Mouse (Mus musculus): Measurements from ENCODE around the gene Pm20d1. TPM values are rescaled to one million over a fixed set of nuclear protein-coding genes. Genes with fewer than 3 reads are reported as not detected.
A peak's percentile ranks its signal among the peaks of the same experiment; 100 is the strongest.

The Pm20d1 gene
- polyA plus RNA-seq, 1 experiment from 2014 or later, result 0.82 TPM

GRCm38 (mm10) chr1:131867093-131867945, 70.1 kb downstream of the Pm20d1 start, which contains the start of gene Rab29:
Rab29 (plus strand) TSS chr1:131867224.
- no peaks in the 10 kb centered on the region for H3K9me3 ChIP-seq
- H3K36me3 ChIP-seq, result no peaks in the 10 kb centered on the region
- peak within 1 kb of the TSS; percentile 65 for H3K4me2 ChIP-seq (replicated peaks)
- no peak within 1 kb of the TSS for H3K27ac ChIP-seq (replicated peaks)
- H3K27me3 ChIP-seq, result peaks cover 10% of the 10 kb centered on the region; the same call in 1 of the 2 replicates
- peaks cover 5% of the 10 kb centered on the region; the same call in 1 of the 2 replicates for H3K4me1 ChIP-seq
- H3K4me3 ChIP-seq, result peak within 1 kb of the TSS; percentile 51
- peak; percentile 97 for ATAC-seq (ENCODE audit: low FRiP score, low read depth)
- peak within 1 kb of the TSS; percentile 43; the same call in 1 of the 2 replicates for H3K9ac ChIP-seq (replicated peaks)
- WGBS, result 2% methylated on average over 46 of the region's 46 CpGs

GRCm38 (mm10) chr1:131867946-131868290, 70.7 kb downstream of the Pm20d1 start:
- H3K9ac ChIP-seq (replicated peaks), result peak overlapping the region; percentile 43; the same call in 1 of the 2 replicates
- H3K9me3 ChIP-seq, result no peaks in the 10 kb centered on the region
- no peak overlapping the region for H3K27ac ChIP-seq (replicated peaks)
- peaks cover 5% of the 10 kb centered on the region; the same call in 1 of the 2 replicates for H3K4me1 ChIP-seq
- peak overlapping the region; percentile 65 for H3K4me2 ChIP-seq (replicated peaks)
- no peaks in the 10 kb centered on the region for H3K36me3 ChIP-seq
- 27% methylated on average over 10 of the region's 10 CpGs for WGBS
- peak overlapping the region; percentile 51 for H3K4me3 ChIP-seq
- ATAC-seq (ENCODE audit: low FRiP score, low read depth), result no peak
- peaks cover 10% of the 10 kb centered on the region; the same call in 1 of the 2 replicates for H3K27me3 ChIP-seq

GRCm38 (mm10) chr1:131869561-131869960, 72.4 kb downstream of the Pm20d1 start:
- 89% methylated on average over 2 of the region's 2 CpGs for WGBS

More at GRCm38 (mm10) chr1:131869561-131869960, 72.4 kb downstream of the Pm20d1 start:
- Histone ChIP-seq H3K27me3 (peaks cover 10% of the 10 kb centered on the region; the same call in 1 of the 2 replicates), H3K4me3 (no peak overlapping the region), H3K9ac (replicated peaks) (no peak overlapping the region), H3K4me2 (replicated peaks) (no peak overlapping the region), H3K36me3 (no peaks in the 10 kb centered on the region), H3K9me3 (no peaks in the 10 kb centered on the region), H3K4me1 (peaks cover 5% of the 10 kb centered on the region; the same call in 1 of the 2 replicates), H3K27ac (replicated peaks) (no peak overlapping the region)
- ATAC-seq (ENCODE audit: low FRiP score, low read depth), result no peak

Other genes starting within 250 kb of the Pm20d1 start
- gene Avpr1b, start 198.1 kb upstream of the Pm20d1 start, polyA plus RNA-seq (2016; fragmentation: Nextera tagmentation; extraction: Ambion mirVana), result not detected in 2 replicates
- 0.20 and 0.26 TPM in 2 replicates for gene Ctse, start 159.1 kb upstream of the Pm20d1 start, polyA plus RNA-seq (2016; fragmentation: Nextera tagmentation; extraction: Ambion mirVana)
- gene Rab7b, start 108.7 kb upstream of the Pm20d1 start, polyA plus RNA-seq (2016; fragmentation: Nextera tagmentation; extraction: Ambion mirVana), result 0.62 and 0.93 TPM in 2 replicates
- gene Slc26a9, start 53.4 kb upstream of the Pm20d1 start, polyA plus RNA-seq (2016; fragmentation: Nextera tagmentation; extraction: Ambion mirVana), result not detected in 2 replicates
- gene Slc41a1, start 30.1 kb downstream of the Pm20d1 start, polyA plus RNA-seq (2016; fragmentation: Nextera tagmentation; extraction: Ambion mirVana), result 13.3 and 13.9 TPM in 2 replicates
- gene Rab29, start 69.8 kb downstream of the Pm20d1 start, polyA plus RNA-seq (2016; fragmentation: Nextera tagmentation; extraction: Ambion mirVana), result 10.0 and 13.8 TPM in 2 replicates
- gene Nucks1, start 113.2 kb downstream of the Pm20d1 start, polyA plus RNA-seq (2016; fragmentation: Nextera tagmentation; extraction: Ambion mirVana), result 102 and 118 TPM in 2 replicates
- gene Slc45a3, start 165.6 kb downstream of the Pm20d1 start, polyA plus RNA-seq (2016; fragmentation: Nextera tagmentation; extraction: Ambion mirVana), result 27.4 and 30.2 TPM in 2 replicates
- gene Elk4, start 210.2 kb downstream of the Pm20d1 start, polyA plus RNA-seq (2016; fragmentation: Nextera tagmentation; extraction: Ambion mirVana), result 18.9 and 19.9 TPM in 2 replicates